Mouse (Mus musculus): Measurements from ENCODE around the gene Cep70.

DNA sequence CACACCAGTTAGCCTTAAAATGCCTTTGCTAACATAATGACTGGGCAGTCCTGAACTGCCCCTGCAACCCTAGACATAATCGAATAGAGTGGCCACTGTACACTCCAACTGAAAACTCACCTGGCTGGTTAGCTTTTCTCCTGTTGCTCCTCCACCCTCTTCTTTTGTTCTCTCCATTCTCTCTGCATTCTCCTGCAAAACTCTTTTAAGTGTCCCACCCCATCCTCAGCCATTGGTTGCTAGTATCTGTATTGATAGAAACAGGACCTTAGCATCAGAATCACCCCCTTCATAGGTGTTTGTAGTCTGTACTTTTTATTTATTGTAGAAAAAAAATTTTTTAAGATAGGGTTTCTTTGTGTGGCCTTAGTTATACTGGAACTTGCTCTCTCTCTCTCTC lies 13.0 kb downstream of the Cep70 start:
- TF ChIP-seq POLR2A (IDR thresholded peaks at IDR 0.05; ENCODE audit: extremely low read depth, insufficient read depth, low read length) (no peak), CTCF (IDR thresholded peaks at IDR 0.05; ENCODE audit: extremely low read depth, insufficient read depth, low read length) (no peak)
